Mouse (Mus musculus): ENCODE data around the gene Eme2. TPM values are rescaled to one million over a fixed set of nuclear protein-coding genes. Genes with fewer than 3 reads are reported as not detected.
A peak's percentile ranks its signal among the peaks of the same experiment; 100 is the strongest.

Eme2 gene
- polyA plus RNA-seq, 1 experiment = 55.3 TPM

DNA sequence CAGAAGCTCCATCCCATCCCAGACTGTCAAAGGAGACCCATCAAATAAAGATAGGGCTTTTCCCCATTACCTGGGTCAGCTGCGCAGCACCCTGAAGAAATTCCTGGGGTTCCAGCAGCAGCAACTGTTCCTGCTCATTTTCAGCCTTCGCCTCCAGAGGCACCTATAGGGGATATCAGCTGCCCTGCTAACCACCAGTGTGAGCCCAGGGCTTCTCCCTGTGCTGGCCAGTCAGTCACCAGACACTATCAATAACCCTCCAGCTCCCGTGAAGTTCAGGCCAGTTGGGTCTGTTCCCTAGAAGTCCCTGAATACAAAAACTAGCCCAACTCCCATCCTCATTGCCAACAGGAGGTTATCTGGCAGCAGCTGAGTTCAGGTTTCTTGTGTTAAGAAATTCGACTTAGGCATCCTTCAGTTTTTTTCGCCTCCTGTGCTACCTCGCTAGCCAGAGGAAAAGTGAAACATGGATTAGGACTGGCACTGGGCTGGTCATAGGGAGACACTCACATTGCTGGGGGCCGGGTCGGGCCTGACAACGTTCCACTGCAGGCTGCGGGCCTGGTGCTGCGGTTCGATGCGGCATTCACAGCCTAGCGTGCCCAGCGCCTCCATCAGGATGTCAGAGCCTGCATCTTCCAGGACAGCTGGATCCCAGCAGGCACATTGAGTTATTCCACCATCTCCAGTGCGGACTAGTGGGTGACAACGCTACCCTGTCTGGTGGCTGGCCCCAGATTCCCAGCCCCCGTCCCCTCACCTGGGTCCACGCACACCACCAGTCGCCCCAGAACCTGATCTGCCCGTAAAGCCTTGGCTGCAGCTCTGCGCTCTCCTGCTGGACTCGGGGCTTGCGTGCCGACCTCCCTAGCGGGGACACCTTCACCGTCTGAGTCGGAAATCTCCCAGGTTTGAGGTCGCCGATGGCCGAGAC, 559 bp downstream of the Eme2 start:
- TF ChIP-seq POLR2A (IDR thresholded peaks at IDR 0.05; ENCODE audit: control insufficient read depth, extremely low read depth, insufficient read depth, low read length, poor library complexity) (no peak), CTCF (IDR thresholded peaks at IDR 0.05; ENCODE audit: borderline replicate concordance, control insufficient read depth, extremely low read depth, insufficient read depth, low read length, poor library complexity) (no peak)
- peaks cover 26% of the 10 kb centered on the region for H3K4me1 ChIP-seq (replicated peaks; ENCODE audit: control insufficient read depth, insufficient read depth, low read length)
- peak overlapping the region; percentile 71 for H3K4me3 ChIP-seq (ENCODE audit: control insufficient read depth, insufficient read depth, low read length)
- peak overlapping the region; percentile 67 for H3K27ac ChIP-seq (ENCODE audit: control insufficient read depth, insufficient read depth, low read length)
- H3K27me3 ChIP-seq (ENCODE audit: control insufficient read depth, insufficient read depth, low read length) = no peaks in the 10 kb centered on the region
- H3K36me3 ChIP-seq (ENCODE audit: control insufficient read depth, insufficient read depth, low read length) = peaks cover 20% of the 10 kb centered on the region
- 14% methylated on average over 31 of the region's 31 CpGs for WGBS
- no peak for DNase-seq

DNA sequence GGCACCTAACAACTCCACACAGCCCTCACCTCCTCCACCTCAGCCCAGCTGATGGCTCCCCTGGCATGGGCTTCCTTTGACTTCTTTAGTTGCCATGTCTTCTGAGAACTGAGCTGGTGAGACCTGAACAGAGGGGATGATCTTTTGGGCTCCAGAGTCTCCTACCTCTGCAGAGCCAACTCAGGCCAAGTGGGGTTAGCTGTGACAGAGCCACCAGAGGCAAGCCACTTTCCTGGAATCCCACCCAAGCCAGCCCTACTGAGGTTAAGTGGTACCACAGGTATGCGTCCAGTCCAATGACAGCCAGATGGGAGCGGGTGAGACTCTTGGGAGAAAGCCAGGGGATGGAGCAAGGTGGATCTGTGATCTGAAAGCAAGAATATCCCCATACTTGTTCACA, 1.6 kb downstream of the Eme2 start:
- TF ChIP-seq CTCF (IDR thresholded peaks at IDR 0.05; ENCODE audit: borderline replicate concordance, control insufficient read depth, extremely low read depth, insufficient read depth, low read length, poor library complexity) (no peak), POLR2A (IDR thresholded peaks at IDR 0.05; ENCODE audit: control insufficient read depth, extremely low read depth, insufficient read depth, low read length, poor library complexity) (no peak)
- peaks cover 22% of the 10 kb centered on the region for H3K36me3 ChIP-seq (ENCODE audit: control insufficient read depth, insufficient read depth, low read length)
- no peak for DNase-seq
- H3K4me1 ChIP-seq (replicated peaks; ENCODE audit: control insufficient read depth, insufficient read depth, low read length) = peaks cover 26% of the 10 kb centered on the region
- H3K4me3 ChIP-seq (ENCODE audit: control insufficient read depth, insufficient read depth, low read length) = no peak overlapping the region
- H3K27ac ChIP-seq (ENCODE audit: control insufficient read depth, insufficient read depth, low read length) = no peak overlapping the region
- no peaks in the 10 kb centered on the region for H3K27me3 ChIP-seq (ENCODE audit: control insufficient read depth, insufficient read depth, low read length)
- WGBS = 96% methylated on average over 2 of the region's 2 CpGs

DNA sequence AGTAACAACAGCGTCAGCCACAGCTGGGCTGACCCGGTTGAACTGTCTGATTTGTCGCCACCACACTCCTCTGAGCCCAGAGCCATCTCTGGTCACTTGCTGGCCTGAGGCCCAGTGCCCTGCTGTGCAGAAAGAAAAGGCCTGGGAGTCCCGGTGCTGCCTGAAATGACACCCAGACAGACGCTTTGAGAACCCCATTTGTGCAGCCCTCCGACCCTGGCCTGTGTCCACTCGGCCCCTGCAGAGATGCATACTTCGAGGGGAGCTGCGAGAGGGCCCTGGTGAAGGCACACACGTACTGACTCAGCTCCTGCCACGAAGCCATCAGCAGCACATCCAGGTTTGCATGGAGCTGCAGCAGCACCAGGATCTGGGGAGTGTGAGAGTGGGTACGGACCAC, 2.1 kb downstream of the Eme2 start:
- Histone ChIP-seq H3K4me1 (replicated peaks; ENCODE audit: control insufficient read depth, insufficient read depth, low read length) (peaks cover 27% of the 10 kb centered on the region), H3K27ac (ENCODE audit: control insufficient read depth, insufficient read depth, low read length) (no peak overlapping the region), H3K4me3 (ENCODE audit: control insufficient read depth, insufficient read depth, low read length) (no peak overlapping the region), H3K36me3 (ENCODE audit: control insufficient read depth, insufficient read depth, low read length) (peaks cover 22% of the 10 kb centered on the region), H3K27me3 (ENCODE audit: control insufficient read depth, insufficient read depth, low read length) (no peaks in the 10 kb centered on the region)
- TF ChIP-seq CTCF (IDR thresholded peaks at IDR 0.05; ENCODE audit: borderline replicate concordance, control insufficient read depth, extremely low read depth, insufficient read depth, low read length, poor library complexity) = no peak
- no peak for TF ChIP-seq POLR2A (IDR thresholded peaks at IDR 0.05; ENCODE audit: control insufficient read depth, extremely low read depth, insufficient read depth, low read length, poor library complexity)
- DNase-seq = no peak
- WGBS = 95% methylated on average over 12 of the region's 12 CpGs

DNA sequence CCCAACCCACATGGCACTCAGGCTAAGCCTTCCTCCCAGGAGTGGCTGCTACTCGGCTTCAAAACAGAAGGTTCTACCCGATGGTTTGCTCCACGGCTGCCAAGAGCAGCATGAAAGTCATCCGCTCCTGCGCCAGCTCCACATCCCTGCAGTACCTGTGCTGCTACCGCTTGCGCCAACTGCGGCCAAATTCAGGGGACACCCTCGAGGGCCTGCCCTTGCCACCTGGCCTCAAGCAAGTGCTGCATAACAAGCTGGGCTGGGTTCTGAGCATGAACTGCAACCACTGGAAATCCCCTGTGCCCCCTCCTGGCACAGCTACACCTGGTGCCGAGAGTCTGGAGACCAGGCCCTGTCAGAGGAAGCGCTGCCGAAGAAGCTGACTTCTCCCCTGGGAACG, 3.6 kb downstream of the Eme2 start:
- no peak overlapping the region for H3K4me3 ChIP-seq (ENCODE audit: control insufficient read depth, insufficient read depth, low read length)
- H3K27me3 ChIP-seq (ENCODE audit: control insufficient read depth, insufficient read depth, low read length) = no peaks in the 10 kb centered on the region
- H3K27ac ChIP-seq (ENCODE audit: control insufficient read depth, insufficient read depth, low read length) = no peak overlapping the region
- peaks cover 24% of the 10 kb centered on the region for H3K4me1 ChIP-seq (replicated peaks; ENCODE audit: control insufficient read depth, insufficient read depth, low read length)
- peaks cover 22% of the 10 kb centered on the region for H3K36me3 ChIP-seq (ENCODE audit: control insufficient read depth, insufficient read depth, low read length)
- WGBS = 94% methylated on average over 13 of the region's 13 CpGs
- no peak for TF ChIP-seq CTCF (IDR thresholded peaks at IDR 0.05; ENCODE audit: borderline replicate concordance, control insufficient read depth, extremely low read depth, insufficient read depth, low read length, poor library complexity)
- no peak for TF ChIP-seq POLR2A (IDR thresholded peaks at IDR 0.05; ENCODE audit: control insufficient read depth, extremely low read depth, insufficient read depth, low read length, poor library complexity)
- no peak for DNase-seq

DNA sequence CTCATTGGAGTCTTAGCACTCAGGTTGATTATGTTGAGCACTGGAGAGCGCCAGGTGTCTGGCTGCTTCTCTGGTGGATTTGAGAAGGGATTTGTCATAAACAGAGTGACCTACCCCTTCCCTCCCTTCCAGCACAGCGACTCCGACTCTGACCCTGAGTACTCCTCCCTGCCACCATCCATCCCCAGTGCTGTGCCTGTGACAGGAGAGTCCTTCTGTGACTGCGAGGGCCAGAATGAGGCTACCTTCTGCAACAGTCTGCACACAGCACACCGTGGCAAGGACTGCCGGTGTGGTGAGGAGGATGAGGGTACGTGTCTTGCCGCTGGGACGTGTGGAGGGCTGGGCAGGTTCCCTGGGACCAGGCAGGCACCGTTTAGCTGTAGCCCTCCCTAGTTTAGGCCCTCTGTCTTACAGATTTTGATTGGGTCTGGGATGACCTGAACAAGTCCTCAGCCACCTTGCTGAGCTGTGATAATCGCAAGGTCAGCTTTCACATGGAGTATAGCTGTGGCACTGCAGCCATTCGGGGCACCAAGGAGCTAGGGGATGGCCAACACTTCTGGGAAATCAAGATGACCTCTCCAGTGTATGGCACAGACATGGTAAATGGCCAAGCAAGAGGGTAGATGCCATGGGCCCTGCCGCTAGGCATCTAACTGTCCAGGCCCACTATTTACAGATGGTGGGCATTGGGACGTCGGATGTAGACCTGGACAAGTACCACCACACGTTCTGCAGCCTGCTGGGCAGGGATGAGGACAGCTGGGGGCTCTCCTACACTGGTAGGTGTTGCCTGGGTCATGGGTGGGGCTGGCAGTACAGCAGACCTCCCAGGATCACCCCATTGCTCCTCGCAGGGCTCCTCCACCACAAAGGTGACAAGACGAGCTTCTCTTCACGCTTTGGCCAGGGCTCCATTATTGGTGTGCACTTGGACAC, 4.5 kb downstream of the Eme2 start:
- H3K27me3 ChIP-seq (ENCODE audit: control insufficient read depth, insufficient read depth, low read length) = no peaks in the 10 kb centered on the region
- H3K36me3 ChIP-seq (ENCODE audit: control insufficient read depth, insufficient read depth, low read length) = peaks cover 22% of the 10 kb centered on the region
- TF ChIP-seq CTCF (IDR thresholded peaks at IDR 0.05; ENCODE audit: borderline replicate concordance, control insufficient read depth, extremely low read depth, insufficient read depth, low read length, poor library complexity) (no peak), POLR2A (IDR thresholded peaks at IDR 0.05; ENCODE audit: control insufficient read depth, extremely low read depth, insufficient read depth, low read length, poor library complexity) (no peak)
- H3K4me3 ChIP-seq (ENCODE audit: control insufficient read depth, insufficient read depth, low read length) = no peak overlapping the region
- H3K27ac ChIP-seq (ENCODE audit: control insufficient read depth, insufficient read depth, low read length) = no peak overlapping the region
- peaks cover 20% of the 10 kb centered on the region for H3K4me1 ChIP-seq (replicated peaks; ENCODE audit: control insufficient read depth, insufficient read depth, low read length)
- DNase-seq = no peak
- WGBS = 96% methylated on average over 19 of the region's 19 CpGs

DNA sequence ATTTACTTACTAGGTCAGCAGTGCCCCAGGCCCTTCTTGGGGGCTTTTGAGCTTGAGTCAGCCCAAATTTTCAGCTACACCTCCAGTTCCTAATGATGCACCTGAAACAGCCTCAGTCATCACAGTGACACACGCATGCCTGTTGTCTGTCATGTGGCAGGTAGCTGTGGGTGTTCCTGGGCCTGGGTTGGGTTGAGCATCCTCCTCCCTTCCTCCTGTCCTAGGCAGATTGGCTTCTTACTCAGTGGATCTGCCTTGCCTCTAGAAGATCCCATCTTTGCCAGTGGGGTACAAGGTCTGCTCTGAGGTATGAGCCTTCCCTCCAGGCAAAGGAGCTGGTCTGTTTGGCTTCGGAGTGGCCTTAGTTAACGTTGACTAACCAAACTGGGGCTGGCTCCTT, 6.0 kb downstream of the Eme2 start:
- Histone ChIP-seq H3K27ac (ENCODE audit: control insufficient read depth, insufficient read depth, low read length) (no peak overlapping the region), H3K27me3 (ENCODE audit: control insufficient read depth, insufficient read depth, low read length) (no peaks in the 10 kb centered on the region), H3K4me3 (ENCODE audit: control insufficient read depth, insufficient read depth, low read length) (no peak overlapping the region), H3K4me1 (replicated peaks; ENCODE audit: control insufficient read depth, insufficient read depth, low read length) (peaks cover 16% of the 10 kb centered on the region), H3K36me3 (ENCODE audit: control insufficient read depth, insufficient read depth, low read length) (peaks cover 22% of the 10 kb centered on the region)
- DNase-seq = no peak
- WGBS = 99% methylated on average over 3 of the region's 3 CpGs
- TF ChIP-seq POLR2A (IDR thresholded peaks at IDR 0.05; ENCODE audit: control insufficient read depth, extremely low read depth, insufficient read depth, low read length, poor library complexity) (no peak), CTCF (IDR thresholded peaks at IDR 0.05; ENCODE audit: borderline replicate concordance, control insufficient read depth, extremely low read depth, insufficient read depth, low read length, poor library complexity) (no peak)

All from thymus, adult 2 months (tissue).